Mouse (Mus musculus) bone marrow macrophage, adult 2 months (primary cell): ENCODE results near the gene Trim62.

Source experiments
- CTCF ChIP-seq: IDR thresholded peaks from 2 replicates; pipeline ENCODE4 v1.5.1; 2012; ENCODE audit warnings: low read depth, mild to moderate bottlenecking, low read length, moderate library complexity
- POLR2A ChIP-seq: IDR thresholded peaks from 2 replicates; pipeline ENCODE4 v1.6.1; 2012; ENCODE audit warnings: mild to moderate bottlenecking, low read depth, low read length, borderline replicate concordance

DNA sequence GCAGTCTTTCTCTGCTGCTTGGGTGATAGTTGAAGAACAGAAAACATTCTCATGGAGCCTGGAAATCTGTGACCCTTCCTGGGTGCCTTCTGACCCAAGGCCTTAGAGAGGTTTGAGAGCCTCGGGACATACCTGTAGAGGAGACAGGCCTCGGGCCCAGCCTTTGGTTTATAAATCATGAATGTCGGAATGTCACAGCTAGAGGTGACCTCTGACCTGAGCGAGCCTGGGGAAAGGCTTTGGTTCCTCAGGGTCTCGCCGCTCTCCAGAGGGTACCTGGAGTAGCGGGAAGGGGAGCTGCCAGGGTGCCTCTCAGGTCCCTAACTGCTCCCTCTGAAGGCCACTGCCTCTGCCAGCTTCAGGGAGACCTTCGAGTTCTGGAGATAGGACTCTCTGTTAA lies 21.9 kb downstream of the Trim62 start:
- no peak for TF ChIP-seq POLR2A
- no peak for TF ChIP-seq CTCF
